Mouse (Mus musculus) gonadal fat pad, adult 2 months (tissue): ENCODE measurements around the gene Ppp6r3. TPM values are rescaled to one million over a fixed set of nuclear protein-coding genes. Genes with fewer than 3 reads are reported as not detected.
"Not testable (repeated sequence)": the region's sequence is repeated elsewhere in the genome, so short reads cannot be mapped to it uniquely, and the experiment has no call there.

Source experiments
- DNase-seq: peaks from one replicate; pipeline ENCODE4 v3.0.0-alpha.2; 2012; ENCODE audit warnings: low read depth
- polyA plus RNA-seq: library from polyadenylated mRNA; depleted of rRNA; stranded (reverse); fragments of >200 nt; gene quantifications from 2 replicates; pipeline ENCODE4 v1.2.3, GENCODE M21; 2012; rRNA removed

The Ppp6r3 gene
- polyA plus RNA-seq, result 43.7 and 43.8 TPM in 2 replicates

DNA sequence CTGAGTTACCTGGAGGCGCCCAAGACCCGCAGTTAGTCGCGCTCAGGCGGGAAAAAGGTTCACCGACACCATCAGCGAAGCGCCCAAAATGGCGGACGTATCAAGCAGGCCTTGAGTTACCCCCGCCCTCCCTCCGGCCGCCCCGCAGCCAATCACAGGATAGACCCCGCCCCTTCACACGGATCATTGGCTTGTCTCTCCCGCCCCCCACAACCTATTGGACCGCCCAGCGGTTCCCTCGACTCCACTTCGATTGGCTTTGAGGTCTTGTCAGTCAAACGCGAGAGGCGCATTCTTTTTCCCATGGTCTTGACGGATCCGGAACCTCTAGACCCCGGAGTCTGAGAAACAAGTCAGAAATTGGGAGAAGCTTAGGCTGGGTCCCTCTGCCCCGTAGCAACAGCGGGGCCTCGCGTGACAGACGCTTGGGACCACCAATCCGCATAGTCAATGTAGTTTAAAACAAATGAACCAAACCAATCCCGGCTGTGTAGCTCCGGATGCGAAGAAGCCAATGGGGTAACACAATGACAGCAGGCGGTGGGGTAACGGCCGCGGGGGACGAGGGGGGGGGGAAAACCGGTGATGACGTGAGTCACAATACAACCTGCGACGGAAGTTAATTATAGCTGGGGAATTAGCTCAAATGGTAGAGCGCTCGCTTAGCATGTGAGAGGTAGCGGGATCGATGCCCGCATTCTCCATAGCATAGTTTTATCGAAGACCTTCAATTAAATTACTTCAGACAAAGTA is at the start of gene Ppp6r3:
Gene Ppp6r3, minus strand, starts transcription at position 118 of the 753 bp plus-strand sequence.
- peak; percentile 96 for DNase-seq

DNA sequence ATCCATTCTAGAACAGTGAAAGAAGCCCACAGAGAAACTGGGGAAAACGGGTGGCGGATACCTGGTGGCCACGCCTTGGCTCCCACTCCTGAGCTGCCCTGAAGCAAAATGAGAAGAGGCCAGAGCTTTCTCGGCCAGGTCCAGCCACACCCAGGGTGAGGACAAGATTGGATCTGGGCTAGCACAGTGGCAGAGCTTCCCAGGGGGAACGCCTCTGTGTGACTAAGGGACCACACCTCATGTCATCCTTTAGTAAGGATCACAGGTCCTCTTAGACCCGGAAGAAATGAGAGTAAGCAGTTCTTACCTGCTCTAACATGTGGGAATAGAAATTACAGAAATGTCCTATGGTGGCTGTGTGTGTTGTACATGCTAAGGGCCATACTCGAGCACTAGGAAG is 49.6 kb upstream of the Ppp6r3 start:
- DNase-seq, result no peak

DNA sequence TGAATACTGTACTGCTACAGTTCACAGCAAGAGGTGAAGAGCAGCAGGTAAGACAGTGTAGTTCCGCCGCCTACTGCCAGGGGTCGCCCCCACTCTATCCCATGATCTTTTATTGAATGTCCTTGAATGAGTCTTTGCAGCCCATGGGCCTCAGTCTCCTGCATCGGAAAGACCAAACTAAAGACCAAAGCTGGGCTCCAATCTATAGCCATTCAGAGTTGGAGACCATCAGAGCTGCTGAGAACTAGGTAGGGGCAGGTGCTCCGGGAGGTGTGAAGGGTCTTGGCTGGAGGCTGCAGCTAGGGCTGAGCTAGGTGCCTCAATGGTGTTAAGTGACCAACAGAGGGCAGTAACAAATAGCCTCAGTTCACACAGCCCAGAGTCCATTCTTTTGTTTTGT is 48.3 kb upstream of the Ppp6r3 start:
- no peak for DNase-seq

DNA sequence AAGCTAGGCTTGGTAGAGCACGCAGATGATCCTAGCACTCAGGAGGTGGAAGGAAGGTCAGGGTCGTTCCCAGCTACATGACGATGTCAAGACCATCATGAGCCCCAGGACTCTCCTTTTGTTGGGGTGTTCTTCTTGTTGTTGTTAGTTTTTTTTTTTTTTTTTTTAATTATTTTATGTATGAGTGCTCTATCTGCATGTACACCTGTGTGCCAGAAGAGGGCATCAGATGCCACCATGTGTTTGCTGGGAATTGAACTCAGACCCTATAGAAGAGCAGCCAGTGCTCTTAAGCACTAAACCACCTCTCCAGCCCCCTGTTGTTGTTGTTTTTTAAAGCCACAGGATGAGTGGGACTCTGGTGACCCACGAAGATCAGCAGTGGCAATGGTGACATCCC is 47.7 kb upstream of the Ppp6r3 start:
- no peak for DNase-seq

DNA sequence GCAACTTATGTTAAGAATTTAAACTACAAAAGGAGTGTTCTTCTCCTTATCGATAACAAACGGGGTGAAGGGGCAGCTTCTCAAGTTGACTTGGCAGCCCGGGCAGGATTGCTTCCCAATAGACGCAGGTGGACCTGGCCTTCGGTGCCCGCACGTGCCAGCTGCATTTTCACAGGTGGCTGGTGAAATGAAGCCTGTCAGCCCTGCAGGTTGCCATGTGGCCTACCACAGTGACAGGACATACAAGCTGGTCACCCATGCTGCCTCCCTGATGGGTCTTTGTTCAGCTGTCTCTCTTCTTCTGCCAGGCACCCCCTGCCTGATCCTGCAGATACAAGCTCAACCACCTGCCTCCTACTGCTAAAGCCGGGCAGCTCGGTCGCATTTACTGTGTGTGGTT is 45.3 kb upstream of the Ppp6r3 start:
- DNase-seq, result no peak

DNA sequence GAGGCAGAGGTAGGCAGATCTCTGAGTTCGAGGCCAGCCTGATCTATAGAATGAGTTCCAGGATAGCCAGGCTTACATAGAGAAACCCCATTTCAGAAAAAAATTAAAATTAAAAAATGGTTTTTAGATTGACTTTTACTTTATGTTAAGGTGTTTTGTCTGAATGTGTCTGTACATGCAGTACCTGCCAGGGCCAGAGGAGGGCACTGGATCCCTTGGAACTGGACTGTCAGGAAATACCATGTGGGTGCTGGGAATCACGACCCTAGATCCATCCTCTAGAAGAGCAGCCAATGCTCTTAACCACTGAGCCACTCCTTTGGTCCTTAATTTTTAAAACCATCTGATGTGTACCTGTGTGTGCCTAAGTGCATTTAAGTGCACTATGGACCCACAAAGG is 43.8 kb upstream of the Ppp6r3 start:
- no peak for DNase-seq

DNA sequence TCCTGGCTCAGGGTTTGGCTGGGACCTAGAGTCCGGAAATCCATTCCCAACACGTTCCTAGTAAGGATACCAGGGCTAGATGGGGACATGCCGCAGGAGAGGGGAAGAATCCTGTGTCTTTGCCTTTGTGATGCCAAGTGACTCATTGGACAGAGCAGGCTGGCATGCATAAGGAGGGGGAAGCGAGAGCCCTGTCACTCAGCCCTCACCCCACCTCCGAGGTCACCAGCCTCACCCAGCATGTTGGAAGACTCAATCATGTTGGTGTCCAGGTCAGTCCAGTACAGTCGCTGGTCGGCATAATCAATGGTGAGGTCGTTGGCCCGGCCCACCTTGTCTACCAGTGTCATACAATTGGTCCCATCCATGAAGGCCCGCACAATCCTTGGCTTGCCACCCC is 38.4 kb upstream of the Ppp6r3 start:
- no peak for DNase-seq

DNA sequence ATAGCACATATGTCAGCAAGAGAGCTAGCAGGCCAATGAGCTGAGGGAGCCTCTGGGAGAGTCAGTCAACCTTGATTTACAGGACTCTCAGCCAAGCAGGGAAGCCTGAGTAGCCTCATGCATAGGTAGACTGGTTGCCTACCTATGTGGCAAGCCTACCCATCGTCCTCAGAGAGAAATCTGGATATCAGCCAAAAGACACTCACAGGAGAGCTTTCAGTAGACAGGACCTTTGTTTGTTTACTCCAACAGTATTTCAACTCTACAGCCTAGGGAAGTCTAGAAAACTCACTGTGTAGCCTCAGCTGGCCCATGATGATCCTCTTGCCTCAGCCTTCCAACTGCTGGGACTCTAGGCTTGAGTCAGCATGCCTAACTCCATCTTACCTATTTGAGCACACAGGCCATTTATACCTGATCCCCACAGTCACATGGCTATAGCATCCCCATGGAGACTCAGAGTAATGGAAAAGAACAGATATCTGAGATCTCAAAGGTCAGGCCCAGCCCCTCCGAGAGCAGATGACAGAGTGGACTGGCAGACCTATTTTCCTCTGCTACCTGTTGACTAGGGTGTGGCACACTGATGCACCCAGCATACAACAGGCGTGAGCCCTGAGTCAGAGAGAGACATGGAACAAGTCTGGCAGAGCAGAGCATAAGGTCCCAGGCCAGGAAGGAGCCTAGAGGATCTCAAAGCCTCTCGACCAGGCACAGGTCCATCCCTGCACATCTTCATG is 37.2 kb upstream of the Ppp6r3 start:
- no peak for DNase-seq

DNA sequence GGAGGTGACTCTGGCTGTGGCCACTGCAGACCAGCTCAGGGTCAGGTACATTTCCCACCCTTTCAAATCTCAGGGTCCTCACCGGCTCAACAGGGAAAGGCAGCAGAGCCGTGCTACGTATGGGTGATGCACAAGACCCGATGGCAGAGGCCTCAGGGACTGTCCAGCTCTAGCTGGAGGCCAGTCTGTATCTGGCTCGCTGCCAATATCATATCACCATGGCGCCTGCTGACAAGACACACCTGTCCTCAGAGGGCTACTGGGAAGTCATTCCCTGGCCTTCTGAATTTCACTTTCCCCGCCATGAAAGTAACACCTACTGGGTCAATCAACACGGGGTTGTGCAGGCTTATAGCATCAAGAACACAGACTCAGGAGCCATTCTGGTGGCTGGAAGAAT is 36.2 kb upstream of the Ppp6r3 start:
- DNase-seq, result no peak

DNA sequence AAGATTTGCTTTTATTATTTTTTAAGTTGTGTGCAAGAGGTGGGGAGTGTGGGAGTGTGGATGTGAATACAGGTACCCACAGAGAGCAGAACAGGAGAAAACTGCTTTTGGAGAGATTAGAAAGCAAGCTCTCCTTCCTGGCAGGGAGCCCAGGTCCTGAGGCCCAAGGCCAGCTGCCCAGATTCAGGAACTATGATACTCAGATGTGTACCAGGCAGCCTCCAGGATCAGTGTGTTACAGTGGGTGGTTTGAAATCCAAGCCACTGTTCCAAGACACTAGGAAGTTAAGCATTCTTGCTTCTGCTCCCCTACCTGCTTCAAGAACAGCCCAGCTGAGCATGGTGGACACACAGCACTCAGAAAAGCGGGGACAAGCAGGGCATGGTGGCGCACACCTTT is 35.3 kb upstream of the Ppp6r3 start:
- no peak for DNase-seq

DNA sequence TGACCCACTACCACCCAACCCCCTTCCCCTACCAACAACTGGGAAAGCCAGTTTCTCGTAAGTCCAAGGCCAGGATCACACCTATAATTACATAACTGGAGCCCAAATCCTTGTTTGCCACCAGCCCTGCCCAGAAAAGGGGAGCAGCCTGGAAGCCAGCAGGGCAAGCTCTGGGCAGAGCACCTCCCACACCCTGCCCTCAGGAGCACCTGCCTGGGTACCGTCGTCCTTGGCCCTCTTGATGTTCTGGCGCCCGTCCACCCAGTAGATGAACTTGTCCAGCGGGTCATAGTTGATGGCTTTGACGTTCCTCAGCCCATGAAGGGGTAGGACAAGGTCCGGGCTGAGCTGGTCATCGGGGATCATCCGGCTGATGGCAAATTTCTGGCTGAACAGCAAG is 34.3 kb upstream of the Ppp6r3 start:
- no peak for DNase-seq

DNA sequence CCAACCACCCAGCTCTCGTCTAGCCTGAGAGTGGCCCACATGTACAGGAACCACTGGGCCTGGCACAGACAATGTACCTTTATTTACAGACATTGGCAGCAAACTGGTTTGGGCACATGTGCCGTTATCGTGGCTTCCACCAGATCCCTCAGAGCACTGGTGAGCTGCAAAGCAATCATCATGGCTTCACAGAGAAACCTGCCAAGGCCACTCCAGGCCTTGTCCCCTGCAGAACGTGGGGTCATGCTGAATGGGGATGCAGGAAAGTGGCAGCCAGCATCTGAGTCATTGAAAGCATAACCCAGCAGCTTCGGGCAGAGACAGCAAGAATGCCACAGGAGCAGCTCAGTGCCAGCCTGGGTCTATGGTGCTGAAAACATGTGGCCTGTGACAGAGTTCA is 18.8 kb upstream of the Ppp6r3 start:
- no peak for DNase-seq

DNA sequence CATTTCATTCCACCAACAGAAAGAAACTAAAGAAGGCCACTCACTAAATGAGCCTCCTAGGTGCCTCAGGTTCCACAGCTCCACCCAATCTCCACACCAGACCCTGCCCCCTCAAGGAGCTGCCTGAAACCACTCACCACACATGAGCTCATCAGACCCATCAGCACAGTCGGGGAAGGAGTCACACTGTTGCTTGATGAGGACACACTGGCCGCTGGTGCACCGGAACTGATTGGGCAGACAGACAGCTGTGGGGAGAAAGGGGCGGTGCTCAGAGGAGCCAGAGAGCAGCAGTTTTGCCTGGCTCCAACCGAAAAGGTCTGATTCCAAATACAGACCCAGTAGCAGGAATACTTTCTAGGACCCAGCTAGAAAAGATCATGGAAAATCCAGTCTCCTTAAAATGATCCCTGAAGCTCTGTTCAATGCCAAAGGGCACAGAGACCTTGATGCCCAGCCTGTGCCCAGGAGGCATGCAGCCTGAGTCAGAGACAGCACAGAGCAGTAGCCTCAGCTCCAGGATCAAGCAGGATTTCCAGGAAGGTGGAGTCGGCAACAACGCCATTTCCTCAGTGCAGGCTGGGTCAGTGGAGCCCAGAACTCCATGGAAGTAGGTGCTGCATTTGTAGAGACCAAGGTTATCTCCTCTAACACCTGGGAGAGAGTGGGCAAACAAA is 18.0 kb upstream of the Ppp6r3 start:
- no peak for DNase-seq

DNA sequence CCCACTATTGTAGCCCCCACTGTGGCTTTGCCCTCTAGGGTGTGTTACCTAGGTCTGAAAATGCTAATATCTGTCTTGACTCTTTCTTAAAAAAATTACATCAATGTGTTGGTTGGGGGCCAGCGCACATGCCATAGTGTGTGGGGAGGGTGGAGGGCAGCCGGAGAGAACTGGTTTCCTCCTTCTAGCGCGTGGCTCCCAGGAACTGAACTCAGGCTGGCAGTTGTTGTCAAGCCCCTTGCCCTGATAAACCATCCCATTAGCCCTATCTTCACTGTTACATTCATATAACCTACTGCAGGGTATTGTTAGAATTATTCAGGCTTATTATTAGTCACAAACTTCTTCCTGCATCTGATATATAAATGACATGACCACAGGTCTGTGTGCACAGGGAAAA is 14.4 kb upstream of the Ppp6r3 start:
- DNase-seq, result no peak

DNA sequence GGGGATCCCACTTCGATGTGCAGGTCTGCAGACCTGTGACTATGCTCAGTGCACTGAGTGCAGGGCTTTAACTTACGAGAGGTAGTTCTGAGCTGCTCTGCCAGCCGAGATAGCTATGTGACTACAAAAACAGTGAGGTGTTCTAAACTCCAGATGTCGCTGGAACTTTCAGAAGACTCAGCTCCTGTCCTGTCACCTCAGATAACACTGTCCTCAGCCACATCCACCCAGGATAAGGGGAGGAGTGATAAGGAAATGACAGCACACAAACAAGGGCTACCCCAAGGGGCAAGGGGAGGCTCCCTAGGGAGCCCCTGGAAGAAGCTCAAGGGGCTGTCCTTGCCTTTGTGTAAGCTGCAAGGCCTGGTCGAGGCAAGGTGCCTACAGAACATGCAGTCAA is 14.0 kb upstream of the Ppp6r3 start:
- no peak for DNase-seq

DNA sequence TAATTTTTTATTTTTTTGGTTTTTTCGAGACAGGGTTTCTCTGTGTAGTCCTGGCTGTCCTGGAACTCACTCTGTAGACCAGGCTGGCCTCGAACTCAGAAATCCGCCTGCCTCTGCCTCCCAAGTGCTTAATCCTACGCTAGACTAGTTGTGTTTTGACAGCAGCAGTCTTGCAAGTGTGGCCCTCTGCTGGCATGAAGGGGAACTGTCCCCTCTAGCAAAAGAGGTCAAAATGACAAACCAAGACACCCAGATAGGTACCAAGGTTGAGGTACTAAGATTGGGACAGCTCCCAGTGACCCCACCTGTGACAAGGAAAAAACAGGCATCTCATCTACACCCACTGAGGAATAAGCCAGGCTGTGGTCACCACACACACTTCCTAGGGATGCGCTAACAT is 12.2 kb upstream of the Ppp6r3 start:
- not testable (repeated sequence) for DNase-seq

DNA sequence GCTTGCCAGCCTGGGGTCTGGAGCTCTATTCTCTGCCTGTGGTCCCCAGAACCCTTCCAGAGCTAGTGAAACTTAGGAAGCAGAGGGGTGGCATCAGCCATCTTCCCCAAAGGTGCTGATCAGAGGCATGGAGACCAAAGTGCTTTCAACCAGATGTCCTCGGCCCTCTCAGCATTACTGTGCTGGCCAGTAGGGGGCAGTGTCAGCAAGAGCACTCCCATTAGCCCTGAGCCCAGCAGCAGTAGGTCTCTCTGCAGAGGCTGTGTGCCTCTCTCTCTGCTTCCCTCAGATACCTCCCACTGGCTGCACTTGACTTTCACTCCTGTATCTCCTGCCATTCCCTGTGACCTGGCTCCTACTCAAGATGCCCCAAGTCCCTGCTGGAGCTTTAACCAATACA is 11.0 kb upstream of the Ppp6r3 start:
- DNase-seq, result no peak

DNA sequence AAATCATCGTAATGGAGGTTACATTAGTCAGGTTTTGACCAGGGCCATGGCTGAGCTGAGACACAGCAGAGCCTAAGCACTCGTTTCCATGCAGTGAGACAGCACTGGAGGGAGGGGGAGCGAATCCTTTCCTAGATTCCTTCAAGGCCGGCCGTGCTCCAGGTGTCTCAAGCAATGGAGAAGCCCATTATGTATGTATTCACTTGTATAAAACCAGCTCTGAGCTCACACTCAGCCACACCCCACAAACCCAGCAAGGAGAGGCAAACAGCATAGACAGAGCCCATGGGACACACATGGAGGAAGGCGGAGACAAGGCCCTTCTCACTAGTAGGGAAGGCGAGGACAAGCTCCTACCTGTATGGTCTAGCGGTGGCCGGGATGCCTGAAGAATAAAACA is 10.5 kb upstream of the Ppp6r3 start:
- DNase-seq, result no peak

DNA sequence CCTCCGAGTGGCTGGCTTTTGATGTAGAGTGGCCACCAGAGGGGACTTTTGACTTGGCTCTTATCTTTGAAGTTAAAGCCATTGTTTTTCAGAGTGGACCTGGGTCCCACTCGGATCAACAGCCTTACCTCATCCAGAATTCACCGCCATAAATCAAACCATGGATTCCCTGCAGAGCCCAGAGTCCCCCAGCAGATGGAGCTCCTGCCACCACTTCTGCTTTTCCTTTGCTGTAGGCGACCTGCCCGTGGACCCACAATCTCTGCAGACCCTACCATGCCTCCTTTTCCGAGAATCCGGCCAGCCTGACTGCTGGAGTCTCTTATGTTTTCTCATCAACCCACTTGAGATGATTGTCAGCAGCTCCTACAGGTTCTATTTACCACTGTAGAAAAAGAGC is 5.8 kb upstream of the Ppp6r3 start:
- no peak for DNase-seq

DNA sequence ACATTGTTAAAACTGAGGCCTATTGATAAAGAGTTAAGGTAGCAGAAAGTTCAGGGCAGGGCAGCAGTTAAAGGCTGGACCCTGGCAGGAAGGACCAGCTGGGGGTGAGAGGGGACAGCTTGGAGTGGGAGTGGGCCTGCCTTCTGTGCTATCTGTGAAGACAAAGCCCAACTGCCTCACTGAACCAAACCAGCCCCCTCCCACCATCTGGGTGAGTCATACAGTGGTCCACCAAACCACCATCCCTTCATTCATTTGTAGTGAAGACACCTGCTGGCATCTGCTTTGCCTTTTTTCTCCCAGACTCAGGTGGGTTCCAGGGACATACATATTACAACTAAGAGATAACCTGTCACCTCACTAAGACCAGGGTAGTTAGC is 2.4 kb upstream of the Ppp6r3 start:
- no peak for DNase-seq

DNA sequence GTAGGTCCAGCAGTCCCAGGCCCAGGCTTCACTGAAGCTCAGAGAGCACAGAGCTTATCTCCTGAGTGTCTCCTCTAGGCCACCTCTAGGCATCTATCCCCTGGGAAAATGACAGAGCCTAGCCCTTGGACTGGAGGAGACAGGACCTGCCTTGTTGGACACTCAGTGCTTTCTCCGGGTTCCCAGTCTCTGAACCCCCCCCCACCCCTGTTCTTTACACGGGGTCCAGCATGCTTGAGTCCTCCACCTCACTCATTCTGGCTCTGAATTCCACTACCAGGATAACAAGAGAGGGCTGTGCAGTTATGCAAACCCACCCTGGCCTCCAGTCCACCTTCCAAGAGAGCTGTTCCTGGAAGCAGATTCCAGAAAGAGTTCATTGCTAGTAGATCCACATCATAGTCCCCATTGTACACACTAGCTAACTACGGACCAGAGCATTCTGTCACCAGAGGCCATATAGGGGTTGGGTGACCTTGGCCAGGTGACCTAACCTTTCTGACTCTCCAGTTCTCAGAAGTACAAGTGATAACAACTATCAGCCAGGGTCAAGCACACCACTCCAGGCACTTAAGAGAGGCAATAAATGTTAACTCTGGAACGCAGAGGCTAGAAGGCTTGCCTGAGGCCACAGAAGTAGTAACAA is 1.8 kb upstream of the Ppp6r3 start:
- no peak for DNase-seq

DNA sequence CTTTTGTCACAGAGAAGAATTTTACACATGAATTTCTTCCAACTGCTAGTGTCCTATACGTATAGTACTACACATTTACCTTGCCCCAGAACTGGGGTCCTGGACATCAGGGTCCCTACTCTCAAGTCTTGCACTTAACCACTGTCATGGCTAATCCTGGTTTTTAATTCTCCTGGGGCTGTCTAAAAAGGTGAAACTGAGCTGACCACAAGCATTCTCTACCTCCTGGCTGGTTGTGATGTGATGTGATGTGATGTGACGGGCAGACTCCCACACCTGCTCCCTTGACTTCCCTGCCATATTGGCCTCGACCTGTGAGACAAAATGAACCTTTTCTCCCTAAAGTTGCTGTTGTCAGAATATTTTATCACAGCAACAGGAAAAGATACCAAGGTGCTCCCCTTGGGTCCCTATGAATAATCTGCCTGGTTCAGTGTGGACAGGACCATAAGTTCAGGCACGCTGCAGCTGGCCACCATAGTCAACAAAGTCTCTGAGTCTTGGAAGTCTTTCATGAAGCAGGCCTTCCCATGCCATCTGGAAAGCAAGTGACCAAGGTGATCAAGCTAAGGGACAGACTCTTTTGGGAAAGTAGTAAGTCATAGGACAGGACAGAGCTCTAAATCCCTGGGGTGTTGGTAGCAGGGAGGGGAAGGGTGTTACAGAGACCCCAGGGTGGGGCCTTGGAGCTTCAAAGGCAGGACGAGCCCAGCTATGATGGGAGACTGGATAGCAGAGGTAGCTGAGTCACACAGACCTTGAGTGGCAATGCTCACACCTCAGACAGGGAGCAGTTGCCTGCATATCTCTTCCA is 1.1 kb upstream of the Ppp6r3 start:
- no peak for DNase-seq
